Mouse (Mus musculus): ENCODE measurements around the gene 2010300C02Rik.
"Not testable (repeated sequence)": the region's sequence is repeated elsewhere in the genome, so short reads cannot be mapped to it uniquely, and the experiment has no call there.

2010300C02Rik gene

GRCm38 (mm10) chr1:37628749-37629148 lies 91.1 kb downstream of the 2010300C02Rik start:
- DNase-seq (ENCODE audit: low spot score in 2 of 2): no peak

GRCm38 (mm10) chr1:37624185-37624584 lies 95.7 kb downstream of the 2010300C02Rik start:
- DNase-seq (ENCODE audit: low spot score in 2 of 2): no peak

GRCm38 (mm10) chr1:37622049-37622448 lies 97.8 kb downstream of the 2010300C02Rik start:
- no peak for DNase-seq (ENCODE audit: low spot score in 2 of 2)

- no peak for DNase-seq (ENCODE audit: low spot score in 2 of 2)
Measured at GRCm38 (mm10) chr1:37619542-37619941, 100.3 kb downstream of the 2010300C02Rik start.

- DNase-seq (ENCODE audit: low spot score in 2 of 2): no peak
Measured at GRCm38 (mm10) chr1:37617047-37617446, 102.8 kb downstream of the 2010300C02Rik start.

DNA sequence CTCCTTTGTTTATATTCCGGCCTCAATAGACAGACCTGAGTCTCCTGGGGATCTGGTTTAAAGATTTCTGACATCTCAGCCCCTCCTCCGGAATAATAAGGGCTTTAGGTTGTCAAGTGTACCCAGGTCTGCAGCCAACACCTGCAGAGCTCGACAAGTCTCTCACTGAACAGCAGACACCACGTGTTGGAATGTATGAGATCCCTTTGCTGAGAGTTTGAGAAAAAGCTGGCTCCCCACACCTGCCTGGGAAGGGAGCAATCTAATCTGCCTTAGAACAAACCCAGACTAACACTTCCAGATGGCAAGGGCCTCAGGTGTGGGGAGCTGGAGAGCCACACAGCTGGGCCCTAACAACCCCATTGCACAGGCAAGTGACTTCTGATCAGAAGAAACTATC lies 103.3 kb downstream of the 2010300C02Rik start:
- DNase-seq (ENCODE audit: low spot score in 2 of 2): no peak

- DNase-seq (ENCODE audit: low spot score in 2 of 2): no peak
Measured at GRCm38 (mm10) chr1:37615290-37616040, 104.4 kb downstream of the 2010300C02Rik start.

- no peak for DNase-seq (ENCODE audit: low spot score in 2 of 2)
Measured at GRCm38 (mm10) chr1:37614836-37615235, 105.0 kb downstream of the 2010300C02Rik start.

GRCm38 (mm10) chr1:37614130-37614529 lies 105.8 kb downstream of the 2010300C02Rik start:
- no peak for DNase-seq (ENCODE audit: low spot score in 2 of 2)

DNA sequence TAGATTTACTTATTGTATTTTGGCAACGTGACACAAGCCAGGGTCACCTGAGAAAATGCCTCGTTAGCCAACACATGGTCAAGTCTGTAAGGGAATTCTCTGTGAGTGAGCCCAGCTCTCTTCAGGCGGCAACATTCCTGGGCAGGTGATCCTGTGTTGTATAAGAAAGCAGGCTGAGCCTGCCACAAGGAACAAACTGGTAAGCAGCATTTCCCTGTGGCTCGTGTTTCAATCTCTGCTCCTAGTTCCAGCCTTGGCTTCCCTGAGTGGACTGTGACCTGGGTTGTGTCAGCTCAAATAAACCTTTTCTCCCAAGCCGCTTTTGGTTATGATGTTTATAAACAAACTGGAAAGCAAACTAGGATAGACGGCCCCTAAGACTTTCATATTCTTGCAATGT lies 108.9 kb downstream of the 2010300C02Rik start:
- DNase-seq (ENCODE audit: low spot score in 2 of 2): no peak

GRCm38 (mm10) chr1:37610242-37610641 lies 109.6 kb downstream of the 2010300C02Rik start:
- DNase-seq (ENCODE audit: low spot score in 2 of 2): no peak

DNA sequence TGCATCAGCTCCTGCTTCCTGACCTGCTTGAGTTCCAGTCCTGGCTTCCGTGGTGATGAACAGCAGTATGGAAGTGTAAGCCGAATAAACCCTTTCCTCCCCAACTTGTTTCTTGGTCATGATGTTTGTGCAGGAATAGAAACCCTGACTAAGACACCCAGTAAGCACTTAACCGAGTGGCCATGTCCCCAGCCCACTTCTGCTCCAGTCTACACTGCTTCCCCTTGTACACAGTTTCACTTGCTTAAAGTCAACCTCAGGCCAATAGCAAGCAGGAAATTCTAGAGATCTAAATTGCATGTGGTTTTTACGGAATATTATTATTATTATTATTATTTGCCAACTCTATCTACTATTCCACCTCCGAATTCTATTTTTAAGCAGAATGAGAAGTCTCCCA lies 114.2 kb downstream of the 2010300C02Rik start:
- DNase-seq (ENCODE audit: low spot score in 2 of 2): not testable (repeated sequence)

DNA sequence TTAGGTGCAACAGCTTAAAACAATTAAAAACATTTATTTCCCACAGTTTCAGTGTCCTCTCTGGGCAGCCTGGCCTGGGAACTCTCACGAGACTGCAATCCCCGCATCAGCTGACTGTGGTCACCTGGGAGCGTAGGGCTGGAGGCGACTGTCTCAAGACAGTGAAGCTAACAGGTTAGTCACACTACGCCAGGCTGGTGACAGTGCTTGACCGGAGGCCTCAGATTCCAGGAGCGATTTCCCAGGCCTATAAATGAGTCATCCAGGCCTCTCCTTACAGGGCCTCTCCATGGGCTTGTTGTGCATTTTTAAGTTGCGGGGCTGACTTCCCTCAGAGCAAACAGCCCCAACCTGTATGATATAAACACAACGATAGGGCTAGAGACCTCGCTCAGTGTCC lies 116.7 kb downstream of the 2010300C02Rik start:
- DNase-seq (ENCODE audit: low spot score in 2 of 2): peak in 1 of 2 experiments; percentile 37

GRCm38 (mm10) chr1:37602268-37602667 lies 117.6 kb downstream of the 2010300C02Rik start:
- DNase-seq (ENCODE audit: low spot score in 2 of 2): no peak

- no peak for DNase-seq (ENCODE audit: low spot score in 2 of 2)
Measured at GRCm38 (mm10) chr1:37601461-37601860, 118.4 kb downstream of the 2010300C02Rik start.

DNA sequence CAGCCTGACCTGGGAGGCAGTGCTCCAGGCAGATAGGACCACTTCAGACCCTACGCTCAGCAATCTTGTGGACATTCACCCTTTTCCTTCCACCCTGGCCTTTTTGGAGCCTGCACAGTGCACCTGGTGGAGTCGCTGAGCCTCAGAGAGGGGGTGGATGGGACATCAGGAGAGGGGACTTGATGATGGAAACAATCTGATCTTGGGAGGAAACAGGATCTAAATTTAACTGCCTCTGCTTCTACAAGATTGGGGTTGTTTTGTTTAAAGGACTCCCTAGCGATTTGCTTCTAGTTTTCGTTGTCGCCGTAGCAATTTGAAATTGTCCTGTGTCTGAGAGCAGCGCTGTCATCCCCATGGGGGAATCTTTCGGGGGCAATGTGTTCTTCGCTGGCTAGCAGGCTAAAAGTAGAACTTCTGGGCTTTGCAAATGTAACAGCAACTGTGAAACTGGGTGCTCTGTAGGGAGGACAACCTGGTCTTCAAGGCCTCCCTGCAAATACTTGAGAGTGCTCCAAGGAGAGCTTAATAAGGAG lies 119.2 kb downstream of the 2010300C02Rik start:
- no peak for DNase-seq (ENCODE audit: low spot score in 2 of 2)

GRCm38 (mm10) chr1:37598986-37599385 lies 120.9 kb downstream of the 2010300C02Rik start:
- no peak for DNase-seq (ENCODE audit: low spot score in 2 of 2)

GRCm38 (mm10) chr1:37594812-37595211 lies 125.1 kb downstream of the 2010300C02Rik start:
- not testable (repeated sequence) for DNase-seq (ENCODE audit: low spot score in 2 of 2)

GRCm38 (mm10) chr1:37585809-37586480 lies 133.9 kb downstream of the 2010300C02Rik start:
- peak; percentile 28 to 43 for DNase-seq (ENCODE audit: low spot score in 2 of 2)

DNA sequence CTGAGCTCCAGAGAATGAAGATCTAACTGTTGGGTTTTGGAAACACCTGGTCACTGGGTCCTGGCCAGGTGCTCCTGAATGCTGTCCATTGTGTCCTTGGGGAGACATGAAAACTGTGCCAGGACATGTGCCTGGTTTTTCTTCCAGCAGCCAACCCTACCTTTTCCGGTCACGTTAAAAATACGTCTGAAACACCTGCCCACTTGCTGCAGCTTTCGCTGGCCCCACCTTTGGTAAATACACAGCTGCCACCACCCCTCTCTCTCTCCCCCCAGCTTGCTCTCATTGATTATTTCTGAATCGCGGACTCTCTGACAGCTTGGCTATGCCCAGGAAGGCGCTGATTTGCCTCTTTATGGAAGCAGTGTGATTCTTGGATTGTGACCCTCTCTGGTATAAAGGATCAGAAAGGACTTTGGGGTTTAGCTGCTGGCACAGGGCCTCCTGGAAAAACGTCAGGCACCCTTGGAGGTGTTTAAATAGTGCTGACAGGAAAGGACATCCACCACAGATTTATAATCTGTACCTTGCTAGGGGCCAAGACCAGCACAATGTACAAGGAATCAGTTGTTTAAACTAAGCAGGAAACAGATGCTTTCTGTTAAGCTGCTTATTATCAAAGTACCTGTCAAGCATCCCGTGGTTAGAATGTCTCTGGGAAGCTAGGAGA lies 136.0 kb downstream of the 2010300C02Rik start:
- no peak for DNase-seq (ENCODE audit: low spot score in 2 of 2)

DNA sequence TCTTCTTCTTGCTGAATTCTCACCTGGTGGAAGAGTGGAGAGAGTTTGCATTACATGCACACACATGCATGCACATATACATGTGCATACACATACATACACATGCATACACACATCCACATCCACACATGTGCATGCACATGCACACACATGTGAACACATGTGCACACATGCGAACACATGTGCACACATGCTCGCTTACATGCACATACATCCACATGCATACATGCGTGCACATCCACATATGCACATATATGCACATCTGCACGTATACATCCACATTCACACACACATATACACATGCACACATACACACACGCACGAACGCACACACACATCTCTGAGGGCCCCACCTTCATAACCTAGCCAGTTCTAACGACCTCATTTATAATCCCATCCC lies 136.7 kb downstream of the 2010300C02Rik start:
- no peak for DNase-seq (ENCODE audit: low spot score in 2 of 2)

DNA sequence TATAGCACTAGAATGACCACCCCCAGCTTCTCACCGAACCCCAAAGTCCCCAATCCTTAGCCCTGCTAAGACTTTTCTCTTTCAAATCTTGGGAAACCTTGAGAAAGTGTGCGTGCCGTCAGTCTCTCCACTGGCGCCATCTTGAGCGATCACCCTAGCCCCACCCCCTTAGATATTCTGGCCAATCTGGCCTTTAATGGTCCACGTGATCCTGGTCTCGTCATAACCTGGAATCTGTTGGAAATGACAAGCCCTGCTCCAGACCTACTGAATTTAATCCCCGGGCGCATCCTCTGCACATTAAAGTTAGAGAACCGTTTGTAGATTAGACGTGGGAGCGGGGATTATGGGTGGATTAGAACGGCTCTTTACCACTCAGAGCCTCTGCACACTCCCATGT lies 140.2 kb downstream of the 2010300C02Rik start:
- DNase-seq (ENCODE audit: low spot score in 2 of 2): no peak
